Mouse (Mus musculus) cerebellum, adult 2 months (tissue): ENCODE data around the gene Tbx19.

Experiments used
- CTCF ChIP-seq: fragments of 200-500 bp; IDR thresholded peaks from 2 replicates; pipeline ENCODE4 v1.5.1; 2011; ENCODE audit warnings: low read depth, mild to moderate bottlenecking, control low read depth, low read length, moderate library complexity, borderline replicate concordance; ENCODE audit not compliant: insufficient read depth
- POLR2A ChIP-seq: fragments of 200-500 bp; IDR thresholded peaks from 2 replicates; pipeline ENCODE4 v1.6.1; 2011; ENCODE audit warnings: low read length, control low read depth, borderline replicate concordance; ENCODE audit not compliant: insufficient read depth

GRCm38 (mm10) chr1:165113700-165114099, 46.9 kb downstream of the Tbx19 start:
- no peak for TF ChIP-seq CTCF
- no peak for TF ChIP-seq POLR2A
